Mouse (Mus musculus) intestine, postnatal 0 days (tissue): ENCODE results near the gene Nlgn3. TPM values are rescaled to one million over a fixed set of nuclear protein-coding genes. Genes with fewer than 3 reads are reported as not detected.

Experiments used
- ATAC-seq: fragments of 200-750 bp; cut with Nextera tagmentation; 2 replicates; pipeline ENCODE4 v1.8.0; 2017; ENCODE audit warnings: mild to moderate bottlenecking, moderate TSS enrichment, moderate library complexity
- H3K27ac ChIP-seq: fragments of 300-500 bp; sonication (generic); 2 replicates; pipeline ENCODE4 v1.5.1; 2014; ENCODE audit warnings: mild to moderate bottlenecking, low read depth, low read length, moderate library complexity
- H3K27me3 ChIP-seq: fragments of 300-500 bp; sonication (generic); replicated peaks from 2 replicates; pipeline ENCODE4 v1.6.1; 2014; ENCODE audit warnings: low read length, mixed read lengths; ENCODE audit not compliant: control insufficient read depth, insufficient read depth
- H3K36me3 ChIP-seq: fragments of 300-500 bp; sonication (generic); 2 replicates; pipeline ENCODE4 v1.6.1; 2014; ENCODE audit warnings: mild to moderate bottlenecking, moderate library complexity; ENCODE audit not compliant: control insufficient read depth, insufficient read depth
- H3K4me1 ChIP-seq: fragments of 300-500 bp; sonication (generic); replicated peaks from 2 replicates; pipeline ENCODE4 v1.6.1; 2014; ENCODE audit warnings: antibody characterized with exemption, low read length, mixed read lengths; ENCODE audit not compliant: control insufficient read depth, insufficient read depth
- H3K4me2 ChIP-seq: fragments of 300-500 bp; sonication (generic); replicated peaks from 2 replicates; pipeline ENCODE4 v1.6.1; 2014; ENCODE audit warnings: low read depth, mild to moderate bottlenecking, moderate library complexity
- H3K4me3 ChIP-seq: fragments of 300-500 bp; sonication (generic); 2 replicates; pipeline ENCODE4 v1.5.1; 2014; ENCODE audit warnings: low read depth, low read length
- H3K9ac ChIP-seq: fragments of 300-500 bp; sonication (generic); 2 replicates; pipeline ENCODE4 v1.6.1; 2014; ENCODE audit warnings: mild to moderate bottlenecking, low read depth, low read length
- H3K9me3 ChIP-seq: fragments of 300-500 bp; sonication (generic); 2 replicates; pipeline ENCODE4 v1.6.1; 2016; ENCODE audit warnings: mixed run types; ENCODE audit not compliant: control insufficient read depth
- CTCF ChIP-seq: sonication (generic); IDR thresholded peaks from 2 replicates; pipeline ENCODE4 v1.5.1; 2016; ENCODE audit warnings: low read depth, mild to moderate bottlenecking, control low read depth, antibody characterized with exemption, moderate library complexity
- WGBS: fragments of 180-500 bp; shearing (Covaris S2); extraction: QIAGEN DNeasy Blood & Tissue Kit; methylation state at CpG from one replicate; pipeline ENCODE4 v1.1.7; 2014; 5-methylcytosine and 5-hydroxymethylcytosine counted together
- polyA plus RNA-seq: library from polyadenylated mRNA; unstranded; fragments of >200 nt; fragmentation: Nextera tagmentation; extraction: Ambion mirVana; gene quantifications from 2 replicates; pipeline ENCODE4 v1.2.1, GENCODE M21; 2015

Nlgn3 gene
- polyA plus RNA-seq = 1.5 and 2.2 TPM in 2 replicates

DNA sequence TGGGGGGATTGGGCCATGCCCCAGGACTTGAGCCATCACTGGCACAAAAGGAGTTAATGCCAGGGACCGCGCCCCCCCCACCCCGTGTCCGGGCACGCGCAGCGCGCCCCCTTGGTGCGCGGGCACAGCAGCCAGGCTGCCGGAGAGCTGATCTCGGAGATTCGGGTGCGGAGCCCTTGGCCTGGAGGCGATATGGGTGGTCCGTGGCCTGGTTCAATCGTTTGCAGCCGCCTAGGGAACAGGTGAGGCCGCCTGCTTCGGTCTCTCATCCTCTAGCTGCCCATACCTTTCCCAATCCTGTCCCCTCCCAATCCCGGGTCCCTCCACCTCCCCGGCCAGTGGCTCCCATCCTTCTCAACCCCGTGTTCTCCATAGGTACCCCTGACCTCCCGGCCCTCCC, at the start of gene Nlgn3:
TSS of gene Nlgn3 (plus strand) at position 114 of the 400 bp plus-strand sequence.
- TF ChIP-seq CTCF = no peak
- H3K9ac ChIP-seq = no peak within 1 kb of the TSS
- 41% methylated on average over 6 of the region's 24 CpGs for WGBS

DNA sequence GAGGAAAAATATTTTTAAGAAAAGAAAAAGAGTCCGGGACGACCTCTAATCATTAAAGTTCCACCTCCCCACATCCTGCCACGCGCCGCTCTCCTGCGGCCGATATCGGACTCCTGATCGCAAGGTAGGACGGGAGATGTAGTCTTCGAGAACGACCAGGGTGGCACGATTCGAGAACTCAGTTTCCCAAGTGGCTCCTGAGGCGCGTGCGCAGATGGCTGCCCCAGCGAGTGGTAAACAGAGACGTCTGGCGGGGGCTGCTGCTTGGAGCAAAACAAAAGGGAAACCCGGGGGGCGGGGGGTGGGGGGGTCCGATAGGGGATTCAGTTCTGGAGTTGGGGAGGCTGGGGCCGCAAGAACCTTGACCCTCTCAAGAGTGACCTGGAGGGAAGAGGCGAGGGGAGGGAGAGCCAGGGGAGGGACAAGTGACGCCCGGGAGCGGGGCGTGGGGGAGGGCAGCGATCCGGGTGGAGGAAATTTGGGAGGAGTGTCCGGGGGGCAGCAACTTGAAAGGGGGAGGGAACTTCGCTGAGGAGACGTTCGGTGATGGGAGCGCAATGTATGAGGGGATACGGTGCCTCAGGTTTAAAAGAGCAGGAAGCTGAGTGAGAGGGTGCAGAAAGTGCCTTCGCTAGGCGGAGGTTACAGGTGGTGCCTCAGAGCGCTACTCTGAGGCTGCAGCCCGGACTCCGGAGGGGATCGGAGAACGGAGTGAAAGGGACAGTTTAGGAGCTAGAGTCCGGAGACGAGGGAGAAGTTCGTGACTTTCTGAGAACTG, 44.8 kb upstream of the Nlgn3 start, which contains the start of gene Foxo4:
TSS of gene Foxo4 (plus strand) at position 577 of the 778 bp plus-strand sequence.
- 24% methylated on average over 47 of the region's 47 CpGs for WGBS
- no peaks in the 10 kb centered on the region for H3K9me3 ChIP-seq
- H3K36me3 ChIP-seq = no peaks in the 10 kb centered on the region
- no peaks in the 10 kb centered on the region for H3K4me1 ChIP-seq
- H3K4me3 ChIP-seq = peak within 1 kb of the TSS; percentile 57
- ATAC-seq = peak; percentile 89
- no peak within 1 kb of the TSS for H3K27ac ChIP-seq
- H3K4me2 ChIP-seq = peak within 1 kb of the TSS; percentile 75
- TF ChIP-seq CTCF = no peak
- peak within 1 kb of the TSS; percentile 51 for H3K9ac ChIP-seq
- no peaks in the 10 kb centered on the region for H3K27me3 ChIP-seq

More for the DNA sequence above, at the start of gene Nlgn3:
- H3K4me1 ChIP-seq = no peaks in the 10 kb centered on the region
- H3K27me3 ChIP-seq = 0 out of 2 replicates have a peak, but pooled peaks cover 4% of the 10 kb centered on the region
- H3K9me3 ChIP-seq = no peaks in the 10 kb centered on the region
- H3K4me2 ChIP-seq = peak within 1 kb of the TSS; percentile 52
- 0 out of 2 replicates have a peak, but pooled peaks have one; percentile 19 for ATAC-seq
- H3K27ac ChIP-seq = no peak within 1 kb of the TSS
- H3K36me3 ChIP-seq = no peaks in the 10 kb centered on the region
- 0 out of 2 replicates have a peak within 1 kb of the TSS, but pooled peaks have one; percentile 9 for H3K4me3 ChIP-seq

DNA sequence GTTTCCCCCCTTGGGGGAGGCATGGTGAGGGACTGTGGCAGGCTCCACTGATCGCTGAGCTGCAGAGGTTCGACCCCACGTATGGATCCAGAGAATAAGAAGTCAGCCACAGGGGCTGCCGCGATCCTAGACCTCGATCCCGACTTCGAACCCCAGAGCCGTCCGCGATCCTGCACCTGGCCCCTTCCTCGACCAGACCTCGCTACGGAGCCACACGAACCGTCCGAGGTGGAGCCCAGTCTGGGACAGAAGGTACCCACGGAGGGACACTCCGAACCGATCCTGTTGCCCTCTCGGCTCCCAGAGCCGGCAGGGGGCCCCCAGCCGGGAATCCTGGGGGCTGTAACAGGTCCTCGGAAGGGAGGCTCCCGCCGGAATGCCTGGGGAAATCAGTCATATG, 44.2 kb upstream of the Nlgn3 start:
- Histone ChIP-seq H3K9me3 (no peaks in the 10 kb centered on the region), H3K27me3 (no peaks in the 10 kb centered on the region), H3K4me1 (no peaks in the 10 kb centered on the region), H3K9ac (peak overlapping the region; percentile 51), H3K4me2 (peak overlapping the region; percentile 75), H3K4me3 (peak overlapping the region; percentile 57), H3K36me3 (no peaks in the 10 kb centered on the region), H3K27ac (no peak overlapping the region)
- 24% methylated on average over 26 of the region's 26 CpGs for WGBS
- TF ChIP-seq CTCF = no peak
- ATAC-seq = peak; percentile 28; the same call in 1 of the 2 replicates

DNA sequence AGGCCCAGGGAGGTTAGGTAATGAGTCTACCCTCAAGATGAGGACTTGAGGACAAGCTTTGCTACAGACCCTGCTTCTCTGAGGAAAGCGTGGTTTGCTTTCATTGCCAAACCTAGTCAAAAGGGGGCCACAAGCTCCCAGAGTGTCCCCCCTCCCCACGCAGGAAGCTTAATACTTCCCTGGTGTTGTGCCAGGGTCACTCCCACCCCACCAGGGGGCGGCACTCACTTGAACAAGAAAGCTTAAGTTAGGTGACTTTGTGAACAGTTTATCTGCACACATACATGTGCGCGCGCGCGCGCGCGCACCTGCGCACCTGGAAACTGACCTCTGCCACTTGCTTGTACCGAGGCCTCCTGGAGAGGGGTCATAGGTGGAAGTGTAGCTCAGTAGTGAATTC, 42.4 kb upstream of the Nlgn3 start:
- ATAC-seq = no peak
- H3K9ac ChIP-seq = no peak overlapping the region
- H3K9me3 ChIP-seq = no peaks in the 10 kb centered on the region
- no peak overlapping the region for H3K27ac ChIP-seq
- peak; percentile 43; the same call in 1 of the 2 replicates for TF ChIP-seq CTCF
- no peaks in the 10 kb centered on the region for H3K36me3 ChIP-seq
- 78% methylated on average over 13 of the region's 13 CpGs for WGBS
- H3K4me2 ChIP-seq = no peak overlapping the region
- H3K27me3 ChIP-seq = no peaks in the 10 kb centered on the region
- H3K4me3 ChIP-seq = no peak overlapping the region
- H3K4me1 ChIP-seq = no peaks in the 10 kb centered on the region

DNA sequence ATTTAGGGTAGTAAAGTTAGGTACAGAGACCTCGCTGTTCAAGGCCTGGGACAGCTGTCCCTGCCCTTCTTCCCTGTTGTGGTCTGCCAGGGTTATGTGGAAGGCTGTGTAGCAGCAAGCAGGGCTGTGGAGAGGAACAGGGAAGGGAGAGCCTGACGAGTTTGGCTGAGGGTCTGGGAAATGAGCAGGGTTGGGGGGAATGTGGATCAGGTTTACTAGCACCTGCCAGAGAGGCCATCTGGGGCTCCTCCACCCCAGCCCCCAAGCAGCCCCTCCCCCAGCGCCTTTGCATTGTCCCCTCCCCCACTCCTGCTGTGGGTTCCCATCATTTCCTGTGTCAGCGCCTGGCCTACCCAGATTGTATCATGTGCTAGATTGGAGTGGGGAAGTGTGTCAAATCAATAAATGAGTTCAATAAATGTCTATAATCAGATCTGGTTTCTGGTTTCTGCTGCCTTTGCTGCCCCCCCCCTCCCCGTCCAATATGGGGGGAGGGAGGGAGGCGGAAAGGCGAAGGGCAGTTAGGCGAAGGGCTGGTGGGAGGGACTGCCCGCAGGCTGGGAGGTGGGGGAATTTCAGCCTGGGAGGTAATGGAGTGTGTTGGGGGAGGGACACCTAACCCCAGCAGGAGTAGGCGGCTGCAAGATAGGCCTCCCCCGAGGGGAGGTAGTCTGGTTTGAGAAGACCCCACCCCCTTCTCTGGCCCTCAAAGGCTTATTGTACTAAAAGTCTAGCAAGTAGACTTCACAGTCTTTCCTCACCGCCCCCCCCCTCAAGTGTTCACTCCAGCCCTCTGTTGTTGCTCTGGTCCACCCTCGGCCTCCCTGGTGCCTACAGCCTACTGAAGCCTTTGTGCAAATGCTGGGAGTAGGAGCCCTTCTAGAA, 38.3 kb upstream of the Nlgn3 start:
- H3K4me2 ChIP-seq = no peak overlapping the region
- 28% methylated on average over 12 of the region's 13 CpGs for WGBS

DNA sequence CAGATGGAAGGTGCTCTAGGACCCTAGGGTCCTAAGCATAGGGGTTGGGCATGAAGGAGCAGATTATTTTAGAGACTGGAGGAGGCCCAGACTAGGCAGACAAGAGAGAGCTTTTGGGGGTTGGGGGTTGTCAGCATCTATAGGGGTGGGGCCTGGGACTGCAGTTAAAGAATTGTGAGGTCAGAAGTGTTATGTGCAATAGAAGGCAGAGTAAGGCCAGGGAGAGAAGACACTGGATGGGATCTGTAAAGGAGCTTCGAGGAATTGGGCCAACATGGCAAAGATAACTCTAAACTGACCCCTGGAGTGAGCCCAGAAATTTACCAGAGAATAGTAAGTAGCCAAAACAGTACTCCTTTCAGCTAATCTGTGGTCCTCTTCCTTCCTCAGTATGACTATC, 35.1 kb upstream of the Nlgn3 start, which contains the start of gene Gm614:
TSS of gene Gm614 (minus strand) at position 101 of the 400 bp plus-strand sequence.
- H3K4me2 ChIP-seq = no peak within 1 kb of the TSS
- no peak within 1 kb of the TSS for H3K4me3 ChIP-seq
- no peaks in the 10 kb centered on the region for H3K4me1 ChIP-seq
- ATAC-seq = no peak
- WGBS = 77% methylated on average over 1 of the region's 1 CpGs
- no peaks in the 10 kb centered on the region for H3K36me3 ChIP-seq
- no peak within 1 kb of the TSS for H3K9ac ChIP-seq
- H3K9me3 ChIP-seq = no peaks in the 10 kb centered on the region
- no peak within 1 kb of the TSS for H3K27ac ChIP-seq
- no peak for TF ChIP-seq CTCF
- 0 out of 2 replicates have a peak, but pooled peaks cover 3% of the 10 kb centered on the region for H3K27me3 ChIP-seq

More for the DNA sequence above, 38.3 kb upstream of the Nlgn3 start:
- no peaks in the 10 kb centered on the region for H3K4me1 ChIP-seq
- no peaks in the 10 kb centered on the region for H3K9me3 ChIP-seq
- TF ChIP-seq CTCF = no peak
- no peaks in the 10 kb centered on the region for H3K36me3 ChIP-seq
- ATAC-seq = no peak
- no peak overlapping the region for H3K9ac ChIP-seq
- H3K4me3 ChIP-seq = no peak overlapping the region
- H3K27me3 ChIP-seq = no peaks in the 10 kb centered on the region
- H3K27ac ChIP-seq = no peak overlapping the region
